Mouse (Mus musculus): ENCODE data around the gene Ltbr. TPM values are rescaled to one million over a fixed set of nuclear protein-coding genes. Genes with fewer than 3 reads are reported as not detected.

The Ltbr gene
- polyA plus RNA-seq, 1 experiment from 2014 or later: 13.5 TPM

- Histone ChIP-seq H3K36me3 (no peaks in the 10 kb centered on the region), H3K27ac (no peak overlapping the region), H3K27me3 (0 out of 2 replicates have a peak, but pooled peaks cover 4% of the 10 kb centered on the region), H3K9me3 (no peaks in the 10 kb centered on the region), H3K4me1 (replicated peaks) (no peaks in the 10 kb centered on the region), H3K4me3 (no peak overlapping the region), H3K4me2 (no peak overlapping the region), H3K9ac (no peak overlapping the region)
- ATAC-seq (ENCODE audit: low FRiP score): no peak
- 37% methylated on average over 3 of the region's 3 CpGs for WGBS
These were observed 28.5 kb upstream of the Ltbr start for GRCm38 (mm10) chr6:125342198-125342597.

DNA sequence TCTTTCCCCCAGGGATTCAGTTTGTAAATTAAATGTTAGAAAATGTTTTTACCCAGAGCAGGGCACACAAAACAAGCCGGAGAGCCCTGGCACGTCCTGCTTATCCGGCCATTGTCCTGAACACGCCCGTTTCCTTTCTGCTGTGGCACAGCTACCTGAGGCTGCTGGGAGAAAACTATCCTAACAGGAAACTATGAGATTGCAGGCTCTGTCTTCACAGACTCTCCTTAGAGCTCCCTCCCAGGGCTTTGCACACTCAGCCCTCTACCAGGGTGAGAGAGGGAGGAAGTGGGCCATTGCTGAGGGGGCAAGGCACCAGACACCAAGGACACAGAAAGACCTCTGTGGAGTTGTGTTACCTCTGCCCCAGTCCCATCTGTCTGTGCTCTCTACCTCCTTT is 26.6 kb upstream of the Ltbr start:
- no peak for ATAC-seq (ENCODE audit: low FRiP score)
- H3K9ac ChIP-seq: no peak overlapping the region
- H3K27ac ChIP-seq: peak overlapping the region; percentile 23; the same call in 1 of the 2 replicates
- H3K36me3 ChIP-seq: no peaks in the 10 kb centered on the region
- 85% methylated on average over 5 of the region's 5 CpGs for WGBS
- H3K27me3 ChIP-seq: 0 out of 2 replicates have a peak, but pooled peaks cover 4% of the 10 kb centered on the region
- H3K4me2 ChIP-seq: no peak overlapping the region
- no peaks in the 10 kb centered on the region for H3K4me1 ChIP-seq (replicated peaks)
- H3K4me3 ChIP-seq: no peak overlapping the region
- no peaks in the 10 kb centered on the region for H3K9me3 ChIP-seq

DNA sequence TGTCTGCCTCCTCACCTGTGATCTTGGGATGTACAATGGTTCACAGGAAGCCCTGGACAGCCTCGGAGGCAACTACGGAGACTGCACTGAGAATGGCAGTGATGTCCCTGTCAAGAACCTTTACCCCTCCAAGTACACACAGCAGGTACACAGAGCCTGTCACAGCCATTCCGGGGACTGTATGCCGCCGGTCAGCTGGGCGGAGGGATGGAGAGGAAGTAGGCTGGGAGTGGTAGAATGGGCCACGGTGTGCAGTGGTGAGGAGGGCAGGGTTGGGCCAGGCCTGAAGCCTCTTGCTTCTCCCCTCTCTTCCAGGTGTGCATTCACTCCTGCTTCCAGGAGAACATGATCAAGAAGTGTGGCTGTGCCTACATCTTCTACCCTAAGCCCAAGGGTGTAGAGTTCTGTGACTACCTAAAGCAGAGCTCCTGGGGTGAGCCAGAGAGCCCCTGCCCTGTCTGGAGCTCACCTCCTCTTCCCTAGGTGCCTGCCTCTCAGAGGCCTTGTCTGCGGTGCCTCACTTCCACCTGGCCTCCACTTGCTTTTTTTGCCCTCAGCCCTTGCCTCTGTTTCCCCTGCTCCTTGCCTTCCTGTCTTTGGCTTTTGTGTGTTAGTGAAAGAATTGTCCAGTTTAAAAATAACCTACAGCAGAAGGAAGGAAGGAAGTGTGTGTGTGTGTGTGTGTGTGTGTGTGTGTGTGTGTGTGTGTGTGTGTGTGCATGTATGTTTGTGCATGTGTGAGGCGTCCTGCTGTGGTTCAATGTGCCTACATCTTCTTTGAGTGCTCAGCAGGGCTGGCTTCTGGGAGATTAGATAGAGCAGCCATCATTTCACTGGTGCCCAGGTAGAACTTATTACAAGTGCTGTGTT is 25.3 kb upstream of the Ltbr start:
- ATAC-seq (ENCODE audit: low FRiP score): no peak
- H3K27me3 ChIP-seq: no peaks in the 10 kb centered on the region
- no peak overlapping the region for H3K4me2 ChIP-seq
- H3K9ac ChIP-seq: no peak overlapping the region
- H3K4me1 ChIP-seq (replicated peaks): no peaks in the 10 kb centered on the region
- no peaks in the 10 kb centered on the region for H3K9me3 ChIP-seq
- H3K4me3 ChIP-seq: no peak overlapping the region
- no peak overlapping the region for H3K27ac ChIP-seq
- no peaks in the 10 kb centered on the region for H3K36me3 ChIP-seq
- WGBS: 76% methylated on average over 9 of the region's 9 CpGs

DNA sequence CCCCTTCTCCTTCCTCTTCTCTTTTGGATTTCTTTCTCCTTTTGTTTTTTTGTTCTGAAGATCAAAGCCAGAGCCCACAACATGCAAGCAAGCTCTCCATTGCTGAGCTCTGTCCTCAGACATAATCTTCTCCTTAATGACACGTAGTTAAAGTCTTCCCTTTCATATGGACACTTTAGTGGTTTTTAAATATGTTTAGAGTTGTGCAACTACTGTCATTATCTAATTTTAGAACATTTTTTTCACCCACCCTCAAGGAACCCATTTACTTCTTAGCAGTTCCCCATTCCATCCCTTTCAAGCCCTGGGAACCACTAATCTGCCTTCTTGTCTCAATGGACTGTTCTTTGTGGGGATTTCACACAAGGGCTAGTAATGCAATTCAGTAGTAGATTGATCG is 20.7 kb upstream of the Ltbr start:
- Histone ChIP-seq H3K9ac (no peak overlapping the region), H3K4me1 (replicated peaks) (peaks cover 9% of the 10 kb centered on the region), H3K4me2 (no peak overlapping the region), H3K36me3 (no peaks in the 10 kb centered on the region), H3K27ac (no peak overlapping the region), H3K9me3 (no peaks in the 10 kb centered on the region), H3K4me3 (no peak overlapping the region), H3K27me3 (0 out of 2 replicates have a peak, but pooled peaks cover 3% of the 10 kb centered on the region)
- ATAC-seq (ENCODE audit: low FRiP score): no peak
- WGBS: 70% methylated on average over 2 of the region's 2 CpGs

GRCm38 (mm10) chr6:125333112-125333899 is 19.6 kb upstream of the Ltbr start:
- H3K4me2 ChIP-seq: no peak overlapping the region
- no peak for ATAC-seq (ENCODE audit: low FRiP score)

GRCm38 (mm10) chr6:125330626-125331326 is 17.1 kb upstream of the Ltbr start:
- Histone ChIP-seq H3K9me3 (no peaks in the 10 kb centered on the region), H3K9ac (peak overlapping the region; percentile 71), H3K27me3 (0 out of 2 replicates have a peak, but pooled peaks cover 3% of the 10 kb centered on the region), H3K4me3 (peak overlapping the region; percentile 51), H3K27ac (no peak overlapping the region), H3K36me3 (no peaks in the 10 kb centered on the region), H3K4me1 (replicated peaks) (peaks cover 9% of the 10 kb centered on the region), H3K4me2 (peak overlapping the region; percentile 80)
- under 1% methylated on average over 39 of the region's 39 CpGs for WGBS
- peak; percentile 91 for ATAC-seq (ENCODE audit: low FRiP score)

More at GRCm38 (mm10) chr6:125333112-125333899, 19.6 kb upstream of the Ltbr start:
- Histone ChIP-seq H3K4me3 (no peak overlapping the region), H3K36me3 (no peaks in the 10 kb centered on the region), H3K27ac (no peak overlapping the region), H3K9me3 (no peaks in the 10 kb centered on the region), H3K9ac (no peak overlapping the region), H3K4me1 (replicated peaks) (peaks cover 9% of the 10 kb centered on the region), H3K27me3 (0 out of 2 replicates have a peak, but pooled peaks cover 3% of the 10 kb centered on the region)
- WGBS: 78% methylated on average over 14 of the region's 14 CpGs

- H3K27ac ChIP-seq: no peak overlapping the region
- WGBS: 80% methylated on average over 5 of the region's 5 CpGs
- peaks cover 9% of the 10 kb centered on the region for H3K4me1 ChIP-seq (replicated peaks)
- ATAC-seq (ENCODE audit: low FRiP score): no peak
- peaks cover 14% of the 10 kb centered on the region for H3K27me3 ChIP-seq
- no peak overlapping the region for H3K9ac ChIP-seq
- H3K36me3 ChIP-seq: no peaks in the 10 kb centered on the region
- no peak overlapping the region for H3K4me3 ChIP-seq
- H3K9me3 ChIP-seq: no peaks in the 10 kb centered on the region
- no peak overlapping the region for H3K4me2 ChIP-seq
These were observed 14.6 kb upstream of the Ltbr start for GRCm38 (mm10) chr6:125328243-125328642.

DNA sequence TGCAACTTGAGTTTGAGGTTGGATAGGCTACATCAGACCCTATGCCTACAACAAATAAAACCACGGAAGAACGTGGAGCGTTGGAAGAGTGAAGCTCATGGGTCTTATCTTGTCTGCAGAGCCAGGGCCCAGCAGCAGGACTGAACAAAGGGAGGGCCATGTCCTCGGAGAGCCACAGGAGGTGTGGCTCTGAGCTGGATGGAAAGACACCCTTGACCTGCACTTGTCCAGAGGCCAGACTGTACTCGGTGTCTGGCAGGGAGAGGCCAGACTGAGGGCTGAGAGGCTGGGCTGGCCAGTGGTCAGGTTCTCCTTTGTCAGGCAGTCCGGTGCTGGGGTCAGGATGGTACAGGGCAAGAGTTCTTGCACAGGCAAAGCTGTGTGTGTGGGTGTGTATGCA is 11.7 kb upstream of the Ltbr start:
- no peak for ATAC-seq (ENCODE audit: low FRiP score)
- no peak overlapping the region for H3K27ac ChIP-seq
- H3K36me3 ChIP-seq: no peaks in the 10 kb centered on the region
- peaks cover 10% of the 10 kb centered on the region for H3K4me1 ChIP-seq (replicated peaks)
- H3K9ac ChIP-seq: no peak overlapping the region
- H3K4me3 ChIP-seq: no peak overlapping the region
- H3K27me3 ChIP-seq: peaks cover 39% of the 10 kb centered on the region
- no peaks in the 10 kb centered on the region for H3K9me3 ChIP-seq
- WGBS: 68% methylated on average over 6 of the region's 6 CpGs
- no peak overlapping the region for H3K4me2 ChIP-seq

DNA sequence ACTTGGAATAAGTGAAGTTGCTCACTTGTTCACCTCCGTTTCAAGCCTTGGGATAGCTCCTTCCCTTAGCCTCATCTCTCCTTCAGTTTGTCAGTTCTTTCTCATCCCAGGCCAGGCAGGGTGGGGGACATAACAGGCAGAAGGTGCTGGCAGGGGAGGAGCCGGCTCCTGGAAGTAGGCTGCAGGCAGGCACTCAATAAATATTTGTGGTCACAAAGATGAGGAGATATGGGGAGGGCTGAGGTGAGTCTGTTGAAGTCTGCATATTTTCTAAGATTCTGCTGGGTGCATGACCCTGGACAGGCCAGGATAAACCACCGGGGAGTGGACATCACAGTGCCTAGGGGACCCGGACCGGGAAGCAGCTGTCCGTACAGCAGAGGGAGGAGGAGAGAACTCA is 9.9 kb upstream of the Ltbr start:
- H3K9ac ChIP-seq: no peak overlapping the region
- WGBS: 68% methylated on average over 6 of the region's 6 CpGs

DNA sequence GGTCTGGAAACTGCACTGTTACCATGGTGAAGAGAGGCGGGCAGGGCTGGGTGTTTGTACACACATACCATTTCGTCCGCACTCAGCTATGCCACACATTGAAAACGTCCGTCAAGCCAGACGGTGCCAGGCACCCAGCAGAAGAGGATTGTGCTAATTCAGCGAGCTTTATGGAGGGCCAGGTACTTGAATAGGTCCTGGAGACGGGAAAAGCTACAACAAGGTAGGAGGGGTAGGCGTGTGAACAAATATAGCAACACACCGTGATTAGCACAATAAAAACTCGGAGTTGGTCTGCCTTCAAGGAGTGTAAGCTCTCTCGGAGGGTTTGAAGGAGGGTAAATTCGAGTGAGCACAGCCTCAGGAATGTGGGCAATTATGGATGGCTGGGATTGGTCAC is 9.1 kb upstream of the Ltbr start:
- H3K4me3 ChIP-seq: no peak overlapping the region
- no peak overlapping the region for H3K9ac ChIP-seq
- ATAC-seq (ENCODE audit: low FRiP score): no peak
- H3K27ac ChIP-seq: no peak overlapping the region
- H3K9me3 ChIP-seq: no peaks in the 10 kb centered on the region
- H3K36me3 ChIP-seq: no peaks in the 10 kb centered on the region
- peaks cover 8% of the 10 kb centered on the region for H3K4me1 ChIP-seq (replicated peaks)
- H3K4me2 ChIP-seq: no peak overlapping the region
- WGBS: 59% methylated on average over 13 of the region's 13 CpGs
- peaks cover 58% of the 10 kb centered on the region for H3K27me3 ChIP-seq

More for the DNA sequence above, 9.9 kb upstream of the Ltbr start:
- H3K27me3 ChIP-seq: peaks cover 57% of the 10 kb centered on the region
- H3K27ac ChIP-seq: no peak overlapping the region
- H3K4me1 ChIP-seq (replicated peaks): peaks cover 8% of the 10 kb centered on the region
- no peak for ATAC-seq (ENCODE audit: low FRiP score)
- no peaks in the 10 kb centered on the region for H3K36me3 ChIP-seq
- H3K4me2 ChIP-seq: no peak overlapping the region
- no peaks in the 10 kb centered on the region for H3K9me3 ChIP-seq
- no peak overlapping the region for H3K4me3 ChIP-seq

GRCm38 (mm10) chr6:125321114-125321855 is 7.6 kb upstream of the Ltbr start:
- Histone ChIP-seq H3K9me3 (no peaks in the 10 kb centered on the region), H3K4me2 (no peak overlapping the region), H3K4me3 (no peak overlapping the region), H3K27ac (no peak overlapping the region), H3K9ac (peak overlapping the region; percentile 13; the same call in 1 of the 2 replicates), H3K4me1 (replicated peaks) (peaks cover 8% of the 10 kb centered on the region), H3K27me3 (peaks cover 58% of the 10 kb centered on the region), H3K36me3 (no peaks in the 10 kb centered on the region)
- no peak for ATAC-seq (ENCODE audit: low FRiP score)
- 7% methylated on average over 26 of the region's 26 CpGs for WGBS
